Mouse (Mus musculus): ENCODE results near the gene Cdkn2b. TPM values are rescaled to one million over a fixed set of nuclear protein-coding genes. Genes with fewer than 3 reads are reported as not detected.

Cdkn2b gene
- polyA plus RNA-seq, 1 experiment = 1.9 TPM

DNA sequence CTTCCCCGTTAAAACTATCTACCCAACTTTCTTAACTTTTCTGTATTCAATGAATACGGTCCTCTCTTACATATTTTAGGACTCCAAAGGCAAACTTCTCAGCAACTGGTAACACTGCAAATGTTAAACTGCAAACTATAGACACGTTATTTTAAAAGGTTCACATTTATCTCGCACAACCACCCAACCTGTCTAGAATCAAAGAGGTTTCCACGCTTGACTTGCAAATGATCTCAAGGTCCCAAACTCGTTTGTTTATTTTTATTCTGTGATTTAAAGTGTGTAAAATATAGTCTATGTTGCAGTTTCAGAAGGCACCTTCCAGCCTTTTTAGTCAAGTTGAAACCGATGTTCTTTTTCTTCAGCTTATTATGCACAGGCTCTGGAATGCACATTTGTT is 29.6 kb downstream of the Cdkn2b start:
- Histone ChIP-seq H3K4me1 (ENCODE audit: control insufficient read depth, insufficient read depth, insufficient read length) (peaks cover 5% of the 10 kb centered on the region; the same call in 1 of the 2 replicates), H3K27me3 (ENCODE audit: control insufficient read depth, insufficient read depth, low read length) (peaks cover 18% of the 10 kb centered on the region), H3K4me3 (ENCODE audit: extremely low read depth, insufficient read depth, insufficient read length) (no peak overlapping the region), H3K27ac (ENCODE audit: insufficient read depth, low read length) (no peak overlapping the region), H3K36me3 (ENCODE audit: control insufficient read depth, insufficient read depth, low read length) (no peaks in the 10 kb centered on the region)
- WGBS = 4% methylated on average over 7 of the region's 7 CpGs
- no peak for DNase-seq (ENCODE audit: low read depth in 1 of 2, low spot score in 2 of 2)
- TF ChIP-seq CTCF (IDR thresholded peaks at IDR 0.05; ENCODE audit: extremely low read depth, insufficient read depth, insufficient read length, insufficient replicate concordance) (no peak), POLR2A (IDR thresholded peaks at IDR 0.05; ENCODE audit: low read depth, low read length) (no peak)

DNA sequence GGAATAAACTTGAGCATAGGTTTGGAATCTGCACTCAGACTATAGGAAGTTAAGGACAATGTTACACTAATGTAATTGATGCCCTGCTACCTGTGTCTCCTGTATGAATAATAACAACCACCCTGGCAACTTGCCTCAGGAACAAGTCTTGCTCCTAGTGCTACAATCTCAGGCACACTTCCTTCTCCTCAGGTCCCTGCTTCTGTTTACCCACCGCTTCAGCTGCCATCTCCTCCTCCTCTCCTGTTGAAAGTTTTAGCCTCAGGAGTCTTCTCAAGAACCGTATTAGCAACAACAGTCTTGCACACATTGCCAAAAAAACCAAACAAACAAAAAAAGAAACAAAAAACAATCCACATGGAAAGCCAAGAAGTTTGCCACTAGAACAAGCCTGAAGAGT is 31.2 kb downstream of the Cdkn2b start:
- H3K27ac ChIP-seq (ENCODE audit: insufficient read depth, low read length) = no peak overlapping the region
- peaks cover 7% of the 10 kb centered on the region for H3K4me1 ChIP-seq (ENCODE audit: control insufficient read depth, insufficient read depth, insufficient read length)
- TF ChIP-seq CTCF (IDR thresholded peaks at IDR 0.05; ENCODE audit: extremely low read depth, insufficient read depth, insufficient read length, insufficient replicate concordance) = no peak
- no peak for TF ChIP-seq POLR2A (IDR thresholded peaks at IDR 0.05; ENCODE audit: low read depth, low read length)
- peaks cover 30% of the 10 kb centered on the region for H3K27me3 ChIP-seq (ENCODE audit: control insufficient read depth, insufficient read depth, low read length)
- WGBS = 4% methylated on average over 2 of the region's 2 CpGs
- no peaks in the 10 kb centered on the region for H3K36me3 ChIP-seq (ENCODE audit: control insufficient read depth, insufficient read depth, low read length)
- DNase-seq (ENCODE audit: low read depth in 1 of 2, low spot score in 2 of 2) = no peak
- no peak overlapping the region for H3K4me3 ChIP-seq (ENCODE audit: extremely low read depth, insufficient read depth, insufficient read length)

DNA sequence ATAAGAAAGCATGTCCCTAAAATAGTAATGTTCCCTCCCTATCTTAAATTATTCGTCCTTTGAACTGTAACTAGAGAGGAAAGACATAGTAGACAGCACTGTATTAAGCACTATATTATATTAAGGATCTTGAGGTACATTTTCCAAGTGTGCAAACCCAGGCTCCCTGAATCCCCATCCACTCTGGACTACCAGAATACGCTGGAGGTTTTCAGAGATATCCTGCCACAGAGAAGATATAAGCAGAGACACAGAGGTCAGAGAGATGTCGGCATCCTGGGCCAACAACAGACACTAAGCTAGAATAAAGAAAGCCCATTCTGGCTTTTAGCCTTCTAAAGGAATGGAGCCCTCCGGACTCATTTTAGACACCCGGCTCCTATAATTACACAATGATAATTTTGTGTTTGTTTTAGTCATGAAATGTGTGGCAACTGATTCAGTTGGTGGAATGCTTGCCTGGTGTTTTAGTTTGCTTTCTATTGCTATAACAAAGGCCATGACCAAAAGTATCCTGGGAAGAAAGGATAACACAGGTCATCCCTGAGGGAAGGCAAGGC is 33.4 kb downstream of the Cdkn2b start:
- 11% methylated on average over 5 of the region's 5 CpGs for WGBS
- Histone ChIP-seq H3K36me3 (ENCODE audit: control insufficient read depth, insufficient read depth, low read length) (no peaks in the 10 kb centered on the region), H3K4me3 (ENCODE audit: extremely low read depth, insufficient read depth, insufficient read length) (no peak overlapping the region), H3K27ac (ENCODE audit: insufficient read depth, low read length) (no peak overlapping the region), H3K27me3 (ENCODE audit: control insufficient read depth, insufficient read depth, low read length) (peaks cover 37% of the 10 kb centered on the region), H3K4me1 (ENCODE audit: control insufficient read depth, insufficient read depth, insufficient read length) (peaks cover 9% of the 10 kb centered on the region)
- TF ChIP-seq POLR2A (IDR thresholded peaks at IDR 0.05; ENCODE audit: low read depth, low read length) (no peak), CTCF (IDR thresholded peaks at IDR 0.05; ENCODE audit: extremely low read depth, insufficient read depth, insufficient read length, insufficient replicate concordance) (no peak)
- DNase-seq (ENCODE audit: low read depth in 1 of 2, low spot score in 2 of 2) = no peak

DNA sequence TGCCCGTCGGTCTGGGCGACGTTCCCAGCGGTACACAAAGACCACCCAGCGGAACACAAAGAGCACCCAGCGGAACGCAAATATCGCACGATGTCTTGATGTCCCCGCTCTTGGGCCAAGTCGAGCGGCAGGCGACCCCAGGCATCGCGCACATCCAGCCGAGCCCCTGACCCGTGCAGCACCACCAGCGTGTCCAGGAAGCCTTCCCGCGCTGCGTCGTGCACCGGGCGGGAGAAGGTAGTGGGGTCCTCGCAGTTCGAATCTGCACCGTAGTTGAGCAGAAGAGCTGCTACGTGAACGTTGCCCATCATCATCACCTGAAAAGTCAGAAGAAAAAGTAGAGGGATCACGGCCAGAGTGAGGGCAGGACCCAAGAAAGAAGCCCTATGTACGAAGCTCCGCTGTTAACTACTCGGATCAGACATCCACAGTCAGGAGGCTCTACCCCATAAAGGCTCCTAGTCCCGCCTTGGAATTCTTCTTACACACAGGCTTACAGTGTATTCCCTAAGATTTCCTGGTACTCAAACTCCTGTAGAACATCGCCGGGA is 34.1 kb downstream of the Cdkn2b start:
- Histone ChIP-seq H3K4me1 (ENCODE audit: control insufficient read depth, insufficient read depth, insufficient read length) (peaks cover 6% of the 10 kb centered on the region), H3K27ac (ENCODE audit: insufficient read depth, low read length) (no peak overlapping the region), H3K27me3 (ENCODE audit: control insufficient read depth, insufficient read depth, low read length) (peaks cover 32% of the 10 kb centered on the region), H3K36me3 (ENCODE audit: control insufficient read depth, insufficient read depth, low read length) (no peaks in the 10 kb centered on the region), H3K4me3 (ENCODE audit: extremely low read depth, insufficient read depth, insufficient read length) (no peak overlapping the region)
- DNase-seq (ENCODE audit: low read depth in 1 of 2, low spot score in 2 of 2) = no peak
- no peak for TF ChIP-seq POLR2A (IDR thresholded peaks at IDR 0.05; ENCODE audit: low read depth, low read length)
- no peak for TF ChIP-seq CTCF (IDR thresholded peaks at IDR 0.05; ENCODE audit: extremely low read depth, insufficient read depth, insufficient read length, insufficient replicate concordance)
- 6% methylated on average over 37 of the region's 37 CpGs for WGBS

DNA sequence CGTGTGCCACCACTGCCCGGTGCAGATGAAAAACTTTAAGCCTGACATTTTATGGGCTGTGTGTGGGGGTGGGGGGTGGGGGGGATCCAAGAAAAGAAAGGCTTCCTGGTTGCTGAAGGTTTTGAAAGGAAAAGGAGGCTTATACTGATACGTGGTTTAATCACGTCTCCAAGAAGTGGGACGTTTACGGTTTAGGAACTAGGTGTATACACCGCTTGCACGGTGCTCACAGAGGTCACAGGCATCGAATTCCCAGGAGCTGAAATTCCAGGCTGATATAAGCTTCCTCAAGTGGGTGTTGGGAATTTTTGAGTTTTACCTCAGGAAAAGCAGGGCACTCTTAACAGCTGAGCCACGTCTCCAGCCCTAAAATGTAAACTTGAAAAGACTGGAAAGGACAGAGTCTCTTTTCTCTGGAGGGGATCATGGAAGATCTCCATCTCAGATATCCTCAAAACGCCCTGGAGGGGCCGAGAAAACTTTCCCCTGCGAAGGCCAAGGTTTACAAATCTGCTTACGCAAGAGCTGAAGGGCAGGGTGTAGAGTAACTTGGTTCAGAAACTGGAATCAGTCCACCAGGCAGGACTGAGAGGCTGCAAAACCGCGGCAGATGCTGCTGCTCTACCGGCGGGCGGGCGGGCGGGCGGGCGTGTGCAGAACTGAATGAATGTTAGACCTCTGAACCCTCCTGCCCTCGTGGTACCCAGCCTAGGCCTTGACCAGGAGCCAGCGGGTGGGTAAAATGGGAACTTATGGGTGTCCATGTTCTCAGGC is 34.8 kb downstream of the Cdkn2b start:
- Histone ChIP-seq H3K4me3 (ENCODE audit: extremely low read depth, insufficient read depth, insufficient read length) (no peak overlapping the region), H3K27ac (ENCODE audit: insufficient read depth, low read length) (no peak overlapping the region), H3K4me1 (ENCODE audit: control insufficient read depth, insufficient read depth, insufficient read length) (peaks cover 6% of the 10 kb centered on the region; the same call in 1 of the 2 replicates), H3K27me3 (ENCODE audit: control insufficient read depth, insufficient read depth, low read length) (peaks cover 32% of the 10 kb centered on the region), H3K36me3 (ENCODE audit: control insufficient read depth, insufficient read depth, low read length) (no peaks in the 10 kb centered on the region)
- 8% methylated on average over 25 of the region's 25 CpGs for WGBS
- no peak for DNase-seq (ENCODE audit: low read depth in 1 of 2, low spot score in 2 of 2)
- TF ChIP-seq POLR2A (IDR thresholded peaks at IDR 0.05; ENCODE audit: low read depth, low read length) = no peak
- TF ChIP-seq CTCF (IDR thresholded peaks at IDR 0.05; ENCODE audit: extremely low read depth, insufficient read depth, insufficient read length, insufficient replicate concordance) = no peak

DNA sequence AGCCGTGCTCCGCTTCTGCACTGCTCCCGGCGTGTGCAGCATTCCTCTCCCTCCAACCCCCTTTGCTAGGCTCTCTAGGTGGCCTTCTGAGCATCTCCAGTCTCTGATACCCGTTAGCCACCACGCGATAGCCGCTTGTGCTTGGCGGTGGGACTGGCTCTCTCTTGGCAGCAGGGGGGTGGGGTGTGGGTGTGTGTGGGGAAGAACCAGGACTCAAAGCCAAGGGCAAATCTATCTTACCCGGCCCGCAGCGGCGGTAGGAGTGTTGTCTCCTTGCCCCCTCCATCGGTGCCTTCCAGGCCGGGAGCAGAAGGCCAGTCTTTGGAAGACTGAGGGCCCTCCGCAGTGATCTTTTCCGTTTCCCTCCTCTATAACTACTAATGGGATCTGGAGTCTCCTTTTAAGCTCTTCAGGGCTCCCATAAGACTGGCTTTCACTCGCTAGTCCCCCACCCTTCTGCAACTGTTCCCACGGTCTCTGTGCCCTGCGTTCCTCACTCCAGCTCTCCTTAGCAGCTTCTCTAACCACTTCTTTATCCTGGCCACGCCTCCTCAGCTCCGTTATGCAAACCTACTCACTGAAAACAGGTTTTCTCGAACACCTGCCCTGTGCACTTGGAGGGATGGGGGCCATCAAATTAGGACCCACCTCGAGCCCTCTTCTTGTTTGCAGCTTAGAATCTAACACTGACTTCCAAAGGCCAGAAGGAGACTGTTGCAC is 35.9 kb downstream of the Cdkn2b start:
- 7% methylated on average over 24 of the region's 24 CpGs for WGBS
- H3K27ac ChIP-seq (ENCODE audit: insufficient read depth, low read length) = no peak overlapping the region
- H3K36me3 ChIP-seq (ENCODE audit: control insufficient read depth, insufficient read depth, low read length) = no peaks in the 10 kb centered on the region
- no peak for DNase-seq (ENCODE audit: low read depth in 1 of 2, low spot score in 2 of 2)
- TF ChIP-seq CTCF (IDR thresholded peaks at IDR 0.05; ENCODE audit: extremely low read depth, insufficient read depth, insufficient read length, insufficient replicate concordance) (no peak), POLR2A (IDR thresholded peaks at IDR 0.05; ENCODE audit: low read depth, low read length) (no peak)
- H3K27me3 ChIP-seq (ENCODE audit: control insufficient read depth, insufficient read depth, low read length) = peaks cover 32% of the 10 kb centered on the region
- H3K4me3 ChIP-seq (ENCODE audit: extremely low read depth, insufficient read depth, insufficient read length) = no peak overlapping the region
- peaks cover 6% of the 10 kb centered on the region; the same call in 1 of the 2 replicates for H3K4me1 ChIP-seq (ENCODE audit: control insufficient read depth, insufficient read depth, insufficient read length)

All from spleen, adult 2 months (tissue).